Mouse (Mus musculus) neural tube, embryonic 11.5 days (tissue): ENCODE results near the gene Limd1. TPM values are rescaled to one million over a fixed set of nuclear protein-coding genes. Genes with fewer than 3 reads are reported as not detected.
A peak's percentile ranks its signal among the peaks of the same experiment; 100 is the strongest.

Experiments used
- ATAC-seq: fragments of 200-750 bp; cut with Nextera tagmentation; 2 replicates; pipeline ENCODE4 v1.8.0; 2017; ENCODE audit warnings: moderate number of reproducible peaks, mild to moderate bottlenecking, moderate TSS enrichment, moderate library complexity; ENCODE audit not compliant: insufficient read depth, low FRiP score, low TSS enrichment
- DNase-seq: peaks from one replicate; pipeline ENCODE4 v3.0.0-alpha.2; 2015; ENCODE audit warnings: low spot score
- H3K27ac ChIP-seq: fragments of 300-500 bp; sonication (generic); 2 replicates; pipeline ENCODE4 v1.5.1; 2014; ENCODE audit warnings: low read depth, mild to moderate bottlenecking, low read length
- H3K27me3 ChIP-seq: fragments of 300-500 bp; sonication (generic); 2 replicates; pipeline ENCODE4 v1.6.1; 2014; ENCODE audit warnings: mild to moderate bottlenecking, low read length, mixed read lengths; ENCODE audit not compliant: control insufficient read depth, insufficient read depth
- H3K36me3 ChIP-seq: fragments of 300-500 bp; sonication (generic); 2 replicates; pipeline ENCODE4 v1.6.1; 2014; ENCODE audit warnings: mild to moderate bottlenecking, low read length, moderate library complexity, mixed read lengths; ENCODE audit not compliant: control insufficient read depth, insufficient read depth
- H3K4me1 ChIP-seq: fragments of 300-500 bp; sonication (generic); 2 replicates; pipeline ENCODE4 v1.6.1; 2014; ENCODE audit warnings: low read length, mixed read lengths; ENCODE audit not compliant: control insufficient read depth, insufficient read depth
- H3K4me2 ChIP-seq: fragments of 300-500 bp; sonication (generic); 2 replicates; pipeline ENCODE4 v1.6.1; 2014; ENCODE audit warnings: low read depth, mild to moderate bottlenecking, moderate library complexity
- H3K4me3 ChIP-seq: fragments of 300-500 bp; sonication (generic); 2 replicates; pipeline ENCODE4 v1.5.1; 2014; ENCODE audit warnings: low read depth, low read length
- H3K9ac ChIP-seq: fragments of 300-500 bp; sonication (generic); 2 replicates; pipeline ENCODE4 v1.6.1; 2014; ENCODE audit warnings: mild to moderate bottlenecking, low read length
- H3K9me3 ChIP-seq: fragments of 300-500 bp; sonication (generic); 2 replicates; pipeline ENCODE4 v1.6.1; 2016; ENCODE audit warnings: low read length; ENCODE audit not compliant: control insufficient read depth
- WGBS: fragments of 180-500 bp; shearing (Covaris S2); extraction: QIAGEN DNeasy Blood & Tissue Kit; methylation state at CpG from one replicate; pipeline ENCODE4 v1.1.7; 2014; 5-methylcytosine and 5-hydroxymethylcytosine counted together
- polyA plus RNA-seq: library from polyadenylated mRNA; unstranded; fragments of >200 nt; fragmentation: Nextera tagmentation; extraction: Ambion mirVana; gene quantifications from 2 replicates; pipeline ENCODE4 v1.2.1, GENCODE M21; 2014

The Limd1 gene
- polyA plus RNA-seq, 1 experiment from 2014 or later, result 52.4 TPM

GRCm38 (mm10) chr9:123456634-123457602 lies 21.6 kb upstream of the Limd1 start:
- no peak overlapping the region for H3K27ac ChIP-seq

GRCm38 (mm10) chr9:123457603-123458002 lies 20.9 kb upstream of the Limd1 start:
- no peak overlapping the region for H3K27ac ChIP-seq
- no peak overlapping the region for H3K4me3 ChIP-seq
- no peak overlapping the region for H3K4me2 ChIP-seq
- no peak overlapping the region for H3K9ac ChIP-seq
- no peaks in the 10 kb centered on the region for H3K9me3 ChIP-seq
- 61% methylated on average over 2 of the region's 2 CpGs for WGBS
- H3K36me3 ChIP-seq, result no peaks in the 10 kb centered on the region; the same call in 1 of the 2 replicates
- no peak for ATAC-seq
- H3K27me3 ChIP-seq, result no peaks in the 10 kb centered on the region
- H3K4me1 ChIP-seq, result no peaks in the 10 kb centered on the region
- no peak for DNase-seq

More at GRCm38 (mm10) chr9:123456634-123457602, 21.6 kb upstream of the Limd1 start:
- Histone ChIP-seq H3K9me3 (no peaks in the 10 kb centered on the region), H3K9ac (no peak overlapping the region), H3K27me3 (no peaks in the 10 kb centered on the region), H3K36me3 (no peaks in the 10 kb centered on the region; the same call in 1 of the 2 replicates), H3K4me1 (no peaks in the 10 kb centered on the region), H3K4me3 (no peak overlapping the region), H3K4me2 (no peak overlapping the region)
- WGBS, result 73% methylated on average over 9 of the region's 9 CpGs
- ATAC-seq, result no peak
- no peak for DNase-seq

GRCm38 (mm10) chr9:123467141-123467620 lies 11.3 kb upstream of the Limd1 start:
- WGBS, result 79% methylated on average over 4 of the region's 4 CpGs
- Histone ChIP-seq H3K27ac (no peak overlapping the region), H3K9me3 (no peaks in the 10 kb centered on the region), H3K36me3 (no peaks in the 10 kb centered on the region), H3K9ac (no peak overlapping the region), H3K4me2 (no peak overlapping the region), H3K4me1 (no peaks in the 10 kb centered on the region), H3K27me3 (no peaks in the 10 kb centered on the region), H3K4me3 (no peak overlapping the region)
- ATAC-seq (no peak), DNase-seq (no peak)

- no peak for ATAC-seq
- 77% methylated on average over 5 of the region's 5 CpGs for WGBS
- Histone ChIP-seq H3K4me3 (no peak overlapping the region), H3K27ac (no peak overlapping the region), H3K9me3 (no peaks in the 10 kb centered on the region), H3K4me2 (no peak overlapping the region), H3K9ac (no peak overlapping the region), H3K36me3 (no peaks in the 10 kb centered on the region), H3K27me3 (no peaks in the 10 kb centered on the region), H3K4me1 (no peaks in the 10 kb centered on the region)
- DNase-seq, result no peak
These were observed 10.0 kb upstream of the Limd1 start for GRCm38 (mm10) chr9:123468406-123469085.

GRCm38 (mm10) chr9:123469087-123469486 lies 9.4 kb upstream of the Limd1 start:
- Histone ChIP-seq H3K4me1 (no peaks in the 10 kb centered on the region), H3K27ac (no peak overlapping the region), H3K4me2 (no peak overlapping the region), H3K9me3 (no peaks in the 10 kb centered on the region), H3K4me3 (no peak overlapping the region), H3K27me3 (no peaks in the 10 kb centered on the region), H3K36me3 (no peaks in the 10 kb centered on the region), H3K9ac (no peak overlapping the region)
- ATAC-seq, result no peak
- no peak for DNase-seq

GRCm38 (mm10) chr9:123473377-123473776 lies 5.1 kb upstream of the Limd1 start:
- H3K4me2 ChIP-seq, result no peak overlapping the region
- no peak overlapping the region for H3K27ac ChIP-seq

GRCm38 (mm10) chr9:123475569-123475968 lies 2.9 kb upstream of the Limd1 start:
- WGBS, result 79% methylated on average over 1 of the region's 1 CpGs
- no peaks in the 10 kb centered on the region for H3K9me3 ChIP-seq
- peaks cover 16% of the 10 kb centered on the region for H3K4me1 ChIP-seq
- ATAC-seq, result no peak
- no peaks in the 10 kb centered on the region for H3K27me3 ChIP-seq
- DNase-seq, result no peak
- H3K9ac ChIP-seq, result no peak overlapping the region
- H3K27ac ChIP-seq, result no peak overlapping the region
- H3K4me3 ChIP-seq, result no peak overlapping the region
- H3K4me2 ChIP-seq, result no peak overlapping the region
- H3K36me3 ChIP-seq, result no peaks in the 10 kb centered on the region

More at GRCm38 (mm10) chr9:123473377-123473776, 5.1 kb upstream of the Limd1 start:
- no peaks in the 10 kb centered on the region for H3K9me3 ChIP-seq
- no peak overlapping the region for H3K9ac ChIP-seq
- DNase-seq (no peak), ATAC-seq (no peak)
- H3K36me3 ChIP-seq, result no peaks in the 10 kb centered on the region
- no peak overlapping the region for H3K4me3 ChIP-seq
- no peaks in the 10 kb centered on the region for H3K27me3 ChIP-seq
- peaks cover 3% of the 10 kb centered on the region for H3K4me1 ChIP-seq

GRCm38 (mm10) chr9:123478031-123478585 lies 398 bp upstream of the Limd1 start:
- WGBS, result 0% methylated on average over 23 of the region's 29 CpGs
- Histone ChIP-seq H3K9me3 (no peaks in the 10 kb centered on the region), H3K36me3 (peaks cover 3% of the 10 kb centered on the region; the same call in 1 of the 2 replicates), H3K4me1 (peaks cover 23% of the 10 kb centered on the region), H3K27ac (no peak overlapping the region), H3K4me2 (peak overlapping the region; percentile 60), H3K27me3 (no peaks in the 10 kb centered on the region), H3K9ac (peak overlapping the region; percentile 41; the same call in 1 of the 2 replicates), H3K4me3 (peak overlapping the region; percentile 54)
- DNase-seq, result peak; percentile 79
- peak; percentile 81 for ATAC-seq
